8 mouse cellular contexts compared by ENCODE assay signal in the genomic region with DNA sequence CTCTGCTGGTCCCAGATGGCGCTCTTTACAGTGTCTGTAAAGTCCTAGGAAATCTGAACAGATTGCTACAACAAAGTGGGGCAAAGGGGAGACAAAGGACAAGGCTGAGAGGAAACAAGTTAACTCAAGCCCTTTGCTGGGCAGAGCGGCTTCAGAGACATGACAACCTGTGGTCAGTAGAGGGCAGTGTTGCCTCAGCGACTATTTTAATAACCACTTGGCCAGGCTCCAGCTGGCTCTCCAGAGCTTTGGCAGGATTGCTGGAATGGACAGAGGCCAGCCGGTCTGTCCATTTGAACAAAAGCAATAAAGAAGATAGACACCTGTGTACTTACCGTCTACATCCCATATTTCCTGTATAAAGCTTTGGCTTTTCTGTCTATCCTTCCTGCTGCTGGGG. TPM values are rescaled to one million over a fixed set of nuclear protein-coding genes. Genes with fewer than 3 reads are reported as not detected.
DNase-seq lines count a peak whose midpoint lies in the region; ATAC-seq and TF ChIP-seq lines count a peak whose summit lies in the region.

No protein-coding gene starts in this region.

- peaks cover 20% of the 10 kb centered on the region; the same call in 1 of the 2 replicates for H3K27me3 ChIP-seq in embryonic facial prominence, embryonic 10.5 days (replicated peaks; ENCODE audit: low read depth, poor library complexity, severe bottlenecking)
- 0 out of 2 replicates have a peak, but pooled peaks cover 3% of the 10 kb centered on the region for H3K27me3 ChIP-seq in heart, embryonic 10.5 days (ENCODE audit: insufficient read depth, poor library complexity, severe bottlenecking)
- no peaks in the 10 kb centered on the region for H3K27me3 ChIP-seq in kidney, embryonic 16.5 days (ENCODE audit: insufficient read depth, low read length)
- H3K27me3 ChIP-seq in liver, embryonic 14.5 days (ENCODE audit: control insufficient read depth, insufficient read depth, low read length), result no peaks in the 10 kb centered on the region
- no peaks in the 10 kb centered on the region for H3K27me3 ChIP-seq in neural tube, embryonic 14.5 days (ENCODE audit: control insufficient read depth, insufficient read depth, low read length)

- peak; percentile 13; the same call in 1 of the 2 replicates for ATAC-seq in kidney, embryonic 16.5 days (ENCODE audit: low FRiP score, low TSS enrichment)
- ATAC-seq in liver, embryonic 14.5 days (ENCODE audit: insufficient read depth), result no peak
- ATAC-seq in neural tube, embryonic 14.5 days (ENCODE audit: low read depth), result peak; percentile 42; the same call in 1 of the 2 replicates

- H3K36me3 ChIP-seq in embryonic facial prominence, embryonic 10.5 days (replicated peaks), result no peaks in the 10 kb centered on the region
- no peaks in the 10 kb centered on the region for H3K36me3 ChIP-seq in heart, embryonic 10.5 days
- H3K36me3 ChIP-seq in kidney, embryonic 16.5 days (ENCODE audit: insufficient read depth, low read length), result no peaks in the 10 kb centered on the region
- H3K36me3 ChIP-seq in liver, embryonic 14.5 days (replicated peaks; ENCODE audit: control insufficient read depth, insufficient read depth, low read depth), result no peaks in the 10 kb centered on the region
- no peaks in the 10 kb centered on the region for H3K36me3 ChIP-seq in neural tube, embryonic 14.5 days (ENCODE audit: control insufficient read depth, insufficient read depth, low read length)

- H3K9me3 ChIP-seq in embryonic facial prominence, embryonic 10.5 days, result no peaks in the 10 kb centered on the region
- no peaks in the 10 kb centered on the region for H3K9me3 ChIP-seq in heart, embryonic 10.5 days
- H3K9me3 ChIP-seq in kidney, embryonic 16.5 days (ENCODE audit: low read length), result no peaks in the 10 kb centered on the region
- H3K9me3 ChIP-seq in liver, embryonic 14.5 days (ENCODE audit: control insufficient read depth, low read length), result no peaks in the 10 kb centered on the region
- H3K9me3 ChIP-seq in neural tube, embryonic 14.5 days (ENCODE audit: control insufficient read depth, low read length), result no peaks in the 10 kb centered on the region

- H3K4me2 ChIP-seq in kidney, embryonic 16.5 days (replicated peaks; ENCODE audit: low read depth, low read length), result no peak overlapping the region; the same call in 1 of the 2 replicates
- H3K4me2 ChIP-seq in liver, embryonic 14.5 days (ENCODE audit: low read depth), result no peak overlapping the region
- no peak overlapping the region for H3K4me2 ChIP-seq in neural tube, embryonic 14.5 days (ENCODE audit: low read depth, low read length)

- peaks cover 54% of the 10 kb centered on the region for H3K4me1 ChIP-seq in embryonic facial prominence, embryonic 10.5 days
- H3K4me1 ChIP-seq in heart, embryonic 10.5 days, result peaks cover 64% of the 10 kb centered on the region
- peaks cover 27% of the 10 kb centered on the region for H3K4me1 ChIP-seq in kidney, embryonic 16.5 days (ENCODE audit: insufficient read depth, low read length)
- H3K4me1 ChIP-seq in liver, embryonic 14.5 days (replicated peaks; ENCODE audit: control insufficient read depth in 2 of 2, insufficient read depth in 2 of 2, low read length in 1 of 2), result peaks cover 0 to 6% of the 10 kb centered on the region in 2 experiments; a peak in 3 of 4 replicates
- peaks cover 20% of the 10 kb centered on the region; the same call in 1 of the 2 replicates for H3K4me1 ChIP-seq in neural tube, embryonic 14.5 days (ENCODE audit: control insufficient read depth, insufficient read depth, low read length)

- peak overlapping the region; percentile 59; the same call in 1 of the 2 replicates for H3K27ac ChIP-seq in embryonic facial prominence, embryonic 10.5 days (replicated peaks)
- H3K27ac ChIP-seq in heart, embryonic 10.5 days, result 0 out of 2 replicates have a peak overlapping the region, but pooled peaks have one; percentile 45
- 0 out of 2 replicates have a peak overlapping the region, but pooled peaks have one; percentile 6 for H3K27ac ChIP-seq in kidney, embryonic 16.5 days (ENCODE audit: low read length)
- no peak overlapping the region for H3K27ac ChIP-seq in liver, embryonic 14.5 days
- H3K27ac ChIP-seq in neural tube, embryonic 14.5 days (ENCODE audit: low read depth, low read length), result peak overlapping the region; percentile 23; the same call in 1 of the 2 replicates

- TF ChIP-seq CTCF in liver, embryonic 14.5 days (IDR thresholded peaks at IDR 0.05; ENCODE audit: low read depth), result peak; percentile 80

- no peak overlapping the region for H3K4me3 ChIP-seq in embryonic facial prominence, embryonic 10.5 days
- H3K4me3 ChIP-seq in heart, embryonic 10.5 days, result no peak overlapping the region
- H3K4me3 ChIP-seq in kidney, embryonic 16.5 days (ENCODE audit: low read length), result no peak overlapping the region
- no peak overlapping the region for H3K4me3 ChIP-seq in liver, embryonic 14.5 days (ENCODE audit: insufficient read depth in 1 of 2, low read depth in 2 of 2, low read length in 2 of 2)
- no peak overlapping the region for H3K4me3 ChIP-seq in neural tube, embryonic 14.5 days (ENCODE audit: low read depth, low read length)

- DNase-seq in 3T3-L1 (ENCODE audit: low read depth, low spot score), result peak; percentile 91
- peak; percentile 84 for DNase-seq in adrenal gland, adult 2 months
- DNase-seq in embryonic facial prominence, embryonic 10.5 days (ENCODE audit: low spot score), result peak; percentile 82
- DNase-seq in heart, embryonic 10.5 days (ENCODE audit: low spot score), result peak; percentile 91
- DNase-seq in liver, embryonic 14.5 days (ENCODE audit: low read depth in 3 of 3, low spot score in 3 of 3), result peak in 2 of 3 experiments; percentile 17 to 24
- peak; percentile 57 for DNase-seq in testis, postnatal 14 days (ENCODE audit: low spot score)

- H3K9ac ChIP-seq in kidney, embryonic 16.5 days (replicated peaks; ENCODE audit: low read length), result peak overlapping the region; percentile 28; the same call in 1 of the 2 replicates
- no peak overlapping the region for H3K9ac ChIP-seq in liver, embryonic 14.5 days (replicated peaks)
- H3K9ac ChIP-seq in neural tube, embryonic 14.5 days (replicated peaks; ENCODE audit: low read depth, low read length), result no peak overlapping the region

- WGBS in embryonic facial prominence, embryonic 10.5 days, result 1% methylated on average over 5 of the region's 5 CpGs
- WGBS in heart, embryonic 10.5 days, result 1% methylated on average over 5 of the region's 5 CpGs
- WGBS in kidney, embryonic 16.5 days, result 2% methylated on average over 5 of the region's 5 CpGs
- WGBS in liver, embryonic 14.5 days (ENCODE audit: insufficient replicate concordance), result 2% methylated on average over 5 of the region's 5 CpGs
- 3% methylated on average over 5 of the region's 5 CpGs for WGBS in neural tube, embryonic 14.5 days

- no peak for TF ChIP-seq EP300 in liver, embryonic 14.5 days (IDR thresholded peaks at IDR 0.05; ENCODE audit: low read depth)

RNA-seq across cellular contexts. Expression of a gene that starts 16.0 kb away (rescaled TPM):
- total RNA-seq in adrenal gland, adult 2 months (2021), result not detected
- polyA plus RNA-seq in adrenal gland, adult 2 months (2012; rRNA removed), result 0.29 and 0.42 TPM in 2 replicates
- 15.6 and 17.5 TPM in 2 replicates for polyA plus RNA-seq in embryonic facial prominence, embryonic 10.5 days (2016; fragmentation: Nextera tagmentation; extraction: Ambion mirVana)
- polyA plus RNA-seq in heart, embryonic 10.5 days (2016; fragmentation: Nextera tagmentation; extraction: Ambion mirVana), result 7.2 and 8.3 TPM in 2 replicates
- 14.1 and 16.2 TPM in 2 replicates for polyA plus RNA-seq in kidney, embryonic 16.5 days (2015; fragmentation: Nextera tagmentation; extraction: Ambion mirVana)
- polyA plus RNA-seq in liver, embryonic 14.5 days (2012; rRNA removed), result 0.15 and 0.19 TPM in 2 replicates
- 0.06 and 0.23 TPM in 2 replicates for polyA plus RNA-seq in liver, embryonic 14.5 days (2014; fragmentation: Nextera tagmentation; extraction: Ambion mirVana)
- polyA plus RNA-seq in neural tube, embryonic 14.5 days (2014; fragmentation: Nextera tagmentation; extraction: Ambion mirVana), result 45.3 and 51.0 TPM in 2 replicates

Comparison
In these comparisons a context has a peak if more than half of its experiments do, and no peak if none do; other contexts are left out.
1. DNase-seq: peak in every context shown above with its lines; median percentile 91 in 3T3-L1; 91 in heart, embryonic 10.5 days; 84 in adrenal gland, adult 2 months; 82 in embryonic facial prominence, embryonic 10.5 days; 57 in testis, postnatal 14 days; 20 in liver, embryonic 14.5 days.